Mouse (Mus musculus): ENCODE measurements around the gene Tars2. TPM values are rescaled to one million over a fixed set of nuclear protein-coding genes. Genes with fewer than 3 reads are reported as not detected.

Gene Tars2
- total and polyA plus RNA-seq, 3 experiments = 49.6 to 50.3 (median 50.2) TPM

DNA sequence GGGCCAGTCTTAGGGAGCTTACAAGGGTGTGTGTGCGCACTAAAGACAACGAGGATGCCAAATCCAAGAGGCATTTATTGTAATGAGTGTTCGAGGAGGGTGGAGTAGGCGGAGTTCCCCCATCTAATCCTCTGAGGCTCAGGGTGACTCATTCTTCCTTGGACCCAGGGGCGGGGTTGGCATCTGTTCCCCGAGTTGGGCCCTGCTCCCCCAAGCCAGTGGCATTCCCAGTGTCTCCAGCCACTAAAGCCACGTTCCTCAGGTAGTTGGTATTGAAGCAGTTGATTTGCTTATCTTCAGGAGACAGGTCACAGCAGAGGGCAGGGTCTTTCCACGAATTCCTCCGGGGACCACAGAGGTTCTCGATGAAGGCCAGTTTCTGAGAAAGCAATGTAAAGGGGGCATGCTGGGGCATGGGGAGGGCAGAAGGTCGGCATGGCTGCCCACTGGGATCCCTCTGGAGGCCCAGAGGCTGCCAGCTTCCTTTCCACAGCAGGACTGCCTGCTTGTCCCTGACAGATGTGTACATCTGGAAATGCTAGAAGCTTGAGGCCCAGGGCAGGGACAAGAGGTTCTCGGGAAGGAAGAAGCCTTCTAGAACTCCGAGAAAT is 25.8 kb downstream of the Tars2 start:
- DNase-seq = peak; percentile 87

DNA sequence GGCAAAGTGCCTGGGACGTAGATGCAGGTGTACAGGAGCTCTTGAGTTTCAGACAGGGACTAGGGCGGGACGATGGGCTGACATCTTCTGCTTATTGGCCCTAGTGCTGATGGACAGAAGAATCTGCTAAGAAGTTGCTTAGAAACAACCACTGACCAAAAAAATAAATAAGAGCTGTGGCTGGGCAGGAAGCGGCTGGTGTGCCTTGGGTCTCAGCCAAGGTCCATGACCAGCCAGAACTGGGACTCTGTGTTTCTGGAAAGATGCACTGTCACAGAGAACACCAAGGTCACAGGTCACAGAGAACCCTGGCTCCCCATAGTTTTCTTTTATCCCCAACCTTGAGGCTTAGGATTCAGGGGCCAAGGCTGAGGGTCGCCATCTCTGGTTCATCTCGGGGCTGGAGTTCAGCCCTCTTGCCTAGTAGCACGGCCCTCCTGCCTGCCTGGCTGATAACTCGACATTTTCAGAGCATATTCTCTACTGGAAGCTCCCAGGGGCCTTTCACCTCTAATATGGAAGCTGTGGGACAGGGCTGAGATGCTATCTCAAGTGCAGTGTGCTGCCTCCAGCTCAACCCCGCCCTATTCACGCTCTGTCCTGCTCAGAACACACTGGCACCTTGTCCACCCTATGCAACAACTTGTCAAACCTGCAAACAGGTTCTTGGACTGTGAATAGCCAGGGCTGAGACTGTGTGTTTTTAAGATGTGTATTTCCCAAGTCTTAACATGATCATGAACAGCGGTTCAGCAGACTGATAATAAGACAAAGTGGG is 27.1 kb downstream of the Tars2 start:
- DNase-seq = peak; percentile 86

DNA sequence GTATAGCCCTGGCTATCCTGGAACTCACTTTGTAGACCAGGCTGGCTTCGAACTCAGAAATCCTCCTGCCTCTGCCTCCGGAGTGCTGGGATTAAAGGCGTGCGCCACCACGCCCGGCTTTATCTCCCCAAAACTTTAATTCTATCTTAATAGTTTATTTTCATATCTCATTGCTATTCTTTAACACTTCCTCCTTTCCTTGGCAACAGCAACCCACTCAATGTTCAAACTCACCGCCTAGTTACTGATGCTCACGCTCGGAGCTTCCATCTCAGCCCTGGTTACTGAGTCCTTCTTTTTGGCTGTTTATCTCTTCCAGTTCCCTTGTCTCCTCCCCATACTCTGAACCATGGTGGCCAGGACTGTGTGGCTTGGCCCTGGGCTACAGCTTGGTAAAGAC is 27.7 kb downstream of the Tars2 start:
- no peak for DNase-seq

DNA sequence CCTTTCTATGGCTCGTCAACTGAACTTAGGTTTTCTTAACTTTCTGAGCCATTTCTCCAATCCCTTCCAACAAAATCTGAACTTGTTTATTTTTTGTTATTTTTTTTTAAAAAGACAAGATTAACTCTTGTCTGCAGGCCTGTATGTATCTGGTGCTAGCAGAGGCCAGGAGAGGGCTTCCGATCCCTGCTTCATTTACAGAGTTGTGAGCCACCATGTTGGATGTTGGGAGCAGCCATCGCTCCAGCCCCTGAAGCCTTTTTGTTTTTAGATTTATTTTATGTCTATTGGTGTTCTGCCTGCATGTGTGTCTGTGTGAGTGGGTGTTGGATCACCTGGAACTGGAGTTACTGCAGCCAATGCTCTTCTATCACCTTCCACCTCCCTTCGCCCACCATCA is 28.2 kb downstream of the Tars2 start:
- no peak for DNase-seq

DNA sequence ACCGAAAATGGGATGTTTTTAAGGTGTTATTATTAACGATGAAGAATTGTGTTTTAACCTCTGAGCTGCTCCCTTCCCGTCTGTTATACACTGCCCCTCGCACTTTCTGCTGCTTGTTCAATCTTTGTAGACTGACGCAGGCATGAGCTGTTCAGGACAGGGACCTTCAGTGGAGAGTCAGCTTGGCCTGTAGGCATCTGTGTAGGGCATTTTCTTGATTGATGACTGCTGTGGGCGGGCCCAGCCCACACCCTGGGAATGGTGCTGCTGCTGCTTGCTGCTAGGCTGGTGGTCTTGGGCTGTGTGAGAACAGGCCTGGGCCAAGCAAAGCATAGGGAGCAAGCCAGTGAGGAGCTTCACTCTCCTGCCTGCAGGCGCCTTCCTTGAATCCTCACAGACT is 29.6 kb downstream of the Tars2 start:
- DNase-seq = peak; percentile 75

DNA sequence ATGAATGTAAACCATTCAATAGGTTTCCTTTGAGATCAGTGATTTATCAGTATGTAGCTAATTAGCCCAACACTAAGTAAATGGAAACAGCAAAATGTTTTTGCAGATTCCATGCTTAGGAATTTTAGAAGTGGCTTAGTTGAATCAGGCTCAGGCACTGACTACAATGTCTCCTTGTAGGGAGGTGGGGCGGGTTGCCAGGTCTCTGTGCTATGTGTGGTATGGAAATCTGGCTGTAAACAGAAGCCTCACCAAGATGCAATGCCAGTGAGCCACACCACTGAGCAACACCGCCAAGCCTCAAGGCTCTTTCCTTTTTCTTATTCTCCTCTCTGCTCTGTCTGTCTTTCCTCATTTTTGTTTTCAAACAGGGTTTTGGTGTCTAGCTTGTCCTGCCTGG is 31.1 kb downstream of the Tars2 start:
- DNase-seq = no peak

DNA sequence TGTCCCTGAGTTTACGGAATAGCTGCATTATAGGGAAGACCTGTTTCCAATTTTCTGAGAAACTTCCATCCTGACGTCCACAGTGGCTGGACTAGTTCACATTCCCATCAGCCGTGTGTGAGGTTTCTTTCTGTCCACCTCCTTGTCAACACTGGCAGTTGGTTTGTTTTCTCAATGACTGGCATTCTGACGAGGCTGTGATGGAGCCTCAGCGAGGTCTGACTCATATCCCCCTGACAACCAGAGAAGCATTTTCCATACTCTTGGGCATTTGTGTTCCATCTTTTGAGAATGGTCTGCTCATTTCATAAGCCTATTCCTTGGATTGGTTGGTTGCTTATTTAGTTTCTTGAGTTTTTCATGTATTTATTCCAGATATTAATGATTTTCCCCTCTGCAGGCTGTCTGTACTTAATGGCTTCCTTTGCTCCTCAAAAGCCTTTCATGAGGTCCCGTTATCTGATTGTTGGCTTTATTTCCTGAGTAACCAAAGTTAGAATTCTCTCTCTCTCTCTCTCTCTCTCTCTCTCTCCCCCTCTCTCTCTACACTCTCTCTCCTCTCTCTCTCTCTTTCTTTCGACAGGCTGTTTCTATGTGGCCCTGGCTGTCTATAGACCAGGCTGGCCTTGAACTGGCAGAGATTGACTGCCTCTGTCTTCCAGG is 33.2 kb downstream of the Tars2 start:
- DNase-seq = peak; percentile 31

DNA sequence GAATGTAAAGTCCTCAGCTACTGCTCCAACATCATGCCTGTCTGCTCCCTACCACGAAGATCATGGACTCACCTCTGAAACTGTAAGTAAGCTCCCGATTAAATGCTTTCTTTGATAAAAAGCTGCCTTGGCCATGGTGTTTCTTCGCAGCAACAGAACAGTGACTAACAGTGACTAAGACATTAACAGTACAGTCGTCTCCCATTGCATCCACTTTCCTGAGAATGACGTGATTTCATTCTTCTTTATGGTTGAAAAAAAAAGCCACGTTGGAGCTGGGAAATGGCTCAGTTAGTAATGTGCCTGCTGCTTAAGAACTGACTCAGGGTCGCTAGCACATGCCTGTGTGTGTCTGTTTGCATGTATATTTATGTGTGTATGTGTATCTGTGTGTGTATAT is 34.1 kb downstream of the Tars2 start:
- no peak for DNase-seq

DNA sequence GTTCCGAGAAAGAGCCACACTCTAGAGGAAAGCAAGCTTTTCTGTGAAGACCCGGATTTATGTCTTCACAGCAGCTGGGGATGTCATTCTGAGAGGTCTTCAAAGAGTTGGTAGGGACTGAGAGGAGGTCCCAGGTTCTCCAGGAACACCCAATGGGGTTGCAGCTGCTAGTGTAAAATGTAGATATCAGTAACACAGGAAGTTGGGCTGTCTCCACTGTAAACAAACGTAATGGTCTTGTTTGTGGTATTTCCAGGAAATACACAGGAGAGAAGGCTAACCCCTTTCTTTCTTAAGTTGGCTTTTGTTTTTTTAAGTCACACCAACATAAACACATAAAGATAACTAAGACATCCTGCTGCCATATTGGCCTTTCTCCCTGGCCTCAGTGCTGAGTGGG is 37.6 kb downstream of the Tars2 start:
- no peak for DNase-seq

DNA sequence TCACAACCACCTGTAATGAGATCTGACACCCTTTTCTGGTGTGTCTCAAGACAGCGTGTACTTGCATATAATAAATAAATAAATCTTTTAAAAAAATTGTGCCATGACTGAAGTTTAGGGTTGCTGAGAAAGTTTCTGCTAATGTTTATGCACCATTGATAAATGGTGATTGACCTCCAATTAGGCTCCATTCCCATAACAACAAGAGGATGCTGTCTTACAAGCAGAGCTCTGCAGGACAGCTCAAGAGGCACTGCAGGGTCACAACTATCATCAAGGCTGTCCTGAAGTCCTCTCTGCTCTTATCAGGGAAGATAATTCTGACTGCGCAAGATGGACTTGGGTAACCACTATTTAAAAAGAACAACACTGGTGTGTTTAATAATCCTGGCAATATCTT is 41.9 kb downstream of the Tars2 start:
- no peak for DNase-seq

DNA sequence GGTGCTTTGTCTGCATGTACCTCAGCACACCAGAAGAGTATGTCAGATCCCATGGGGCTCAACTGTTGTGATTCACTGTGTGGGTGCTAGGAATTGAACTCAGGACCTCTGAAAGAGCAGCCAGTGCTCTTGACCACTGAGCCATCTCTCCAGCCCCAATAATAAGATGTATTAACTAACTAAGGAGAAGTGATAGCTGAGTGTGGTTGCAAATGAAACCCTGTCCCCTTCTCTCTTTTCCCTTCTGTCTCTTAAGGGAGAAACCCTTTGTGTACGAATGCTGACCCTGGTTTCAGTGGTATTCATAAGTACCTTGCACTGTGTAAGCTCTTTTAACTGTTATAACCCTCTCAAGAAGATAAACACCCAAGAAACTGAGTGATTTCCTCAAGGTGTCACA is 43.9 kb downstream of the Tars2 start:
- DNase-seq = no peak

DNA sequence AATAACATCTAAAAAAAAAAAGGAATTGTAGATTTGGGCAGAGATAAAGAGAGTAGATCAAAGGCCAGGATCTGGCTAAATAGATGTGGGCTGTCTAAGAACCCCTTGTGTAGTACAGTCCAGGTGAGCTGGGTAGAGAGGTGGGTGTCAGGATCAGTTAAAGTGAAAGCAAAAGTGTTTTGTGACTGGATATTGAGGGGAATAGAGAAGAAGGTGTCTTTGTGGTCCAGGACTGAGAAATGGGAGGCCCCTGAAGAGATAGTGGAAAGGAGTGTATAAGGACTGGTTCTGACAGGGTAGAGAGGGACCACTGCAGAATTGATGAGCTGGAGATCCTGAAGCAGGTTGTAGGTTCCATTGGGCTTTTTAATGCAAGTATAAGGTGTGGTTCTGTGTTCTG is 50.0 kb downstream of the Tars2 start:
- DNase-seq = no peak

DNA sequence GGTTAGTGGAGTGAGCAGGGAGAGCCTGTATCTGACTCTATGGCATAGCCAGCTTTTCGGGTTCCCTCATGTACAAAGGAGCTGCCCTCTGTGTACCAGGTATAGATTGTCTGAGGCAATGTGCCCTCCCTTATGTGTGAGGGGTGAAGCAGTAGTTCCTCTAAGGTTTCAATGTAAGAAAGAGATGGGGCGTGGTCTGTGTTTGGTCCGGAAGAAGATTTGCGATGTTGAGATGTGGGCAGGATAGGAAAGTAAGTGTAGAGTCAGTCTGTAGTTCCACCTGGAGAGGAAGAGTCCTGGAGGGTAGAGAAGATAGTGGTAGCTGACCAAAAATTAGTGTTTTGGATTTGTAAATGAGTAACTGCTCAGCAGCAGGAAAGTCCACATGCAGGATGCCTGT is 51.0 kb downstream of the Tars2 start:
- no peak for DNase-seq

DNA sequence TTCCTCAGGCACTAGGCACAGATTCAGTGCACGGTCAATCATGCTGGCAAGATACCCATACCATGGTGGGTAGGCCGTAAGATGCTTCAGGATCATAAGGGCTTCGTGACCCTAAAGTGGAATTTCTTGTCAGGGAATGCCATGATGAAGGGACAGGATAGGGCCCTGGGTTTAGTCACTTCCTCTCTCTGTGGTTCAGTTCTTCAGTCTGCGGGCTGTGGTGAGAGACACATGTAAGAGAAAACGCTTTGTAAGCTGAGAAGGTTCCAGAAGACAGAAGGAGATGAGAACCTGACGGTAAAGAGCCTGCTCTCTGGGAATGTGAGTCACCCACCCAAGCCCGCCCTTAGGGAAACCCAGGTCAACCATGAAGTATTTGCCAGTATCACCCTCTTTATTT is 52.5 kb downstream of the Tars2 start:
- no peak for DNase-seq

DNA sequence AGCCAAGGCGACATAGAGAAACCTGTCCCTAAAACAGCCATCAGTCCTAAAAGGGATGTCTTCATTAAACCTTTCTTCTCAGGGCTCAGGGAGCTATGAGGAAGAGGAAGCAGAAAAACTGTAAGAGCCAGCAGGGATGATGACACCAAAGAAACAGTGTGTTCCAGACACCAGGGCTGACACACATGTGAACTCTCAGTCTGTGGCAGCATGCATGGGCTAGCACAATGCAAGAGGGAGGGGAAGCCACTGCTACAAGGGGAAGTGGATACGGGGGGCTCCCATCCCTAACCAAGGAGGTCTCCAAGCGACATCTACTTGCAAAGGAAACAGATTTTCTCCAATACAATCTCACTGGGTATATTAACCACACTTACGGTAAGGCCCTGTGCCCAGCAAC is 53.7 kb downstream of the Tars2 start:
- DNase-seq = no peak

DNA sequence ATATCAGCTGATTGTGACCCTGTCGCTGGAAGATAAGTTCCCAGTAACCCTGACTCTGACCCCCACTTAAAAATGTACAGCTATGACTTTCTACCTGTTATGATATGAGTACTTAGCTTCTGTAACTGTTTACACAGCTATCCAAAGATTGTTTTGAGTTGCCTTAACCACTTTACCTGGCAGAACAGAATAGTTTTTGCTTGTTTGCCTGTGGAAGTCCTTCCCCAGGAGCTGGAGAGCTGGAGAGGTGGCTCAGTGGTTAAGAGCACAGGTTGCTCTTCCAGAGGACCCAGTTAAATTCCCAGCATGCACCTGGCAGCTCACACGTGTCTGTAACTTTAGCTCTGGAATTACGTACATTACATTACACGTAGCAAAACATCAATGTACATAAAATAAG is 55.4 kb downstream of the Tars2 start:
- DNase-seq = no peak

DNA sequence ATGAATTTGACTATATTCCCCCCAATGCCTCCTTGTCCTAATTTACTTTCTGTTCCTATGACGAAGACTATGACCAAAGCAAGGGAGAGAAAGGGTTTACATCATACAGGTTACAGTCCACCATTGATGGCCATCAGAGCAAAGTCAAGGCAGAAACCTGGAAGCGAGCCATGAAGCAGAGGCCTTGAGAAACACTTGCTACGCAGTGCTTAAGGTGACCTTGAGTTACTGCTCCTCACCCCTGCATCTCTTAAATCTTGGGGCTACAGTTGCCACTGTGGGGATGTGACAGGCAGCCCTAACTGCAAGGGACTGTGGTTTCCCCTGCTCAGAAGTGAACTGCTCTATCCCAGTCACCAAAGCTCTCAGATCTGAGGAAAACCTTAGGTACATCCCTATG is 56.7 kb downstream of the Tars2 start:
- no peak for DNase-seq

DNA sequence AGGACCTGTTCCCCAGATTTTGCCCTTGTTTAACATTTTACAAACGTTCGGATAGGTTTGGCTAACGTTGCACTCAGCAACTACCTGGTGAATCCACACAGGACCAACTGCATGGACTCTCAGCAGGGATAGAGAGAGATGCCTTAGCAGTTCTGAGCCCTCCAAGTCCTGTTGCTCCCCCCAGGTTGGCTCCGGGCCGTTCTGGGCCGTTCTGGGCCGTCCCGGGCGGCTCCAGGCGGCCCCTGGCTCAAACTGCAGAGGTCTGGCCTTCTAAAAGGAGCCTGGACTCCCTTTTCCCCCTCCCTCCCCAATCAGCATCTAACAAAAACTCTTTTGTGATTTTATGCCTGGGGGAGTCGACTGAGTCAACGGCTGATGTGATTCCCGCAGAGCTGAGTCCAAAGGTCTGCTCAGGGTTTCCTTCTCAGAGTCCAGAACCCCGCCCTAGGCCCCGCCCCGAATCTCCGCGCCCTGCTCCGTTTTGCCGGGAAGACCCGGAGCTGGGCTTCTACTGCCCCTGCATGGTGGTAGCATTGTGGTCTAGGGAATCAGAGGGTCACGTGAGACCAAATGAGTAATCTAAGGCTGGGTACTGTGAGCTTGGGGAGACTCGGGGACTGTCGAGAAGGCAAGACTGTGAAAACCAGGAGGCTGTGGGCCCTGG is 58.0 kb downstream of the Tars2 start:
- peak; percentile 85 for DNase-seq

DNA sequence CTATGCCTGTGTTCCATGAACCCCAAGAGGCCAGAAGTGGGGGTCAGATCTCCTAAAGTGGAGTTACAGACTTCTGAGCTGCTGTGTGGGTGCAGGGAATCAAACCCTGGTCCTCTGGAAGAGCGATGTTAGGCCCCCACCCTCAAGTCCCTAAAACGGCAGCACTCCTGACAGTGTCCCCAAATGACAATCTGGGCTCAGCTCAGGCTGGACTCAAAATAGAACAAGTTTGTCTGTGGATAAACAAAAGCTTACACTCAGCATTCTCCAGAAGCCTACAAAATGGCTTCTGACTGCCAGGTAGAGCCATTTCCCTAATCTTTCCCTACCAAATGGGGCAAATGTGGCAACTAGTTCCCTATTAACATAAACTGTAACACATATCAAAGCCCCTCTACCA is 58.9 kb downstream of the Tars2 start:
- DNase-seq = no peak

DNA sequence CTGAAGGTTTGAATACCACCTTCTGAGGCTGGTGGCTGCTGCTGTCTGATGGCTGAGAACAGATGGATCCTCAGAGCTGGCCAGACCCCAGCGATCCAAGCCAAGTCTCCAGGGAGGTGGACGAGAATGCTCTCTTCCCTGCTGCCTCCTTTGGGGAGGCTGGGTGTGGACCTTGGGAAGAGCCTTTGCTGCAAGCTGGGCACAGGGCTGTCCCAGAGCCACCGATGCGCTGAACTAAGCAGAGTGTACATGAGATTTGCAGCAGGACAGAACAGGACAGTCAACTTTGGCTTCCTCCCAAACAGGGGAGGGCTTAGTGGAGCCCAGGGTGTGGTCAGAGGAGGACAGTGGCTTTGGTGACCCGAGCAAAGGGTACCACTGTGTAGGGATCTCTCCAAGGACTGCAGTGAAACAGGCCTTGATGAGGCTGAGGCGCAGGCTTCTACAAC is 59.7 kb downstream of the Tars2 start:
- DNase-seq = peak; percentile 49

DNA sequence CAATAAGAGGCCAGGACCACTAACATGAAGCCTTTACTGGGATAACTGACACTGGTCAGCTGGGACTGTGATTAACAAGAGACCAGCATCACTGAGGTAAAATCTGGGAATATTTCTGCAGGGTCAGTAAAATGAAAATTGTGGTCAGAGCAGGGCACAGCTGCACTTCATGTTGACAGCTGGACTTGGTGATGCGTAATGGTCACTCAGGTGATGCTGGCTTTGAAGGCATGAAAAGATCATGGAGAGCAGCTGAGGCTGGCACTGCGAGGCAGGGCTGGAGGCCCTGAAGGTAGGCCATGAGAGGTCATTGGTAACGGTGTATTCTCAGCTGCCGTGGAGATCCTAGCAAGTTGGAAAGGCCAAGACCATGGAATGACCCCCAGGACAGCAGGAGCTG is 61.7 kb downstream of the Tars2 start:
- DNase-seq = no peak

DNA sequence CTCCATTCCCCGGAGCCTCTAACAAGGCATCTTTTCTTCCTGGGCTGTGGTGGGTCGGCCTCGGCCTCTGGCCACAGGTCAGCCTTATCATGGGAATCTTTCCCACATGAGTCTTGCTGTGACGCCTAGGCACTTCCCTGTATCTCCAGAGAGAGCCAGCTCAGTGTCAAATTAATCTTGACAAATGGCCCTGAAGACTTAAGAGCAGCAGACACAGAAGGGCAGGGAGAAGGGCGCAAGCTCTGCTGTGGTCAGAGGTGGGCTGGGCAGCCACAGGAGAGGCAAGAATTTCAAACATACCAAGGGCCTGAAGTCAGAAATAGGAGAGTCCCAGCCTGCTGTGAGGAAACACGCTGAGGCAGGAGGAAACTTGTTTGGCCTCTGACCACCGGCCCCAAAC is 63.6 kb downstream of the Tars2 start:
- DNase-seq = peak; percentile 82

DNA sequence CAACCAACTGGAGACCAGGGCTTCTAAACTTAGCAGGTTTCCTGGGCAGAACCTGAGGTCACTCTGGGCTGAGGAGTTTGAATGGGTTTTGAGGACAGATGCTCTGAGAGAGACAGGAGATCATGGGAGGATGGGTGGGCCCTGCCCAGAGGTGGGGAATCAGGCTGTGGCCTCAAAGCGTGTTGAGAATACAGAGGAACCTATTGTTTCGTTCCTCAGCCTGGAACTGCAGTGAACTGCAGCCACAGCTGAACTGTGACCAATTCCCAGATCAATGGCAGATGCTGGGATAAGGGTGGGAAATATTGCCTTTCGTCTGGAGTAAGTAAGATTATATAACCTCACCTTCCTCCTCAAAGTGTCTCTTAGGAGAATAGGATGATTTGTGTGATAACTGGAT is 64.2 kb downstream of the Tars2 start:
- no peak for DNase-seq
